Mouse (Mus musculus) left cerebral cortex, postnatal 25 days (tissue): ENCODE results near the gene Rhot2. TPM values are rescaled to one million over a fixed set of nuclear protein-coding genes. Genes with fewer than 3 reads are reported as not detected.
"Not testable (repeated sequence)": the region's sequence is repeated elsewhere in the genome, so short reads cannot be mapped to it uniquely, and the experiment has no call there.

Source experiments
- DNase-seq, 2 experiments: peaks; one replicate each; pipeline ENCODE4 v3.0.0; 2022; ENCODE audit warnings: low spot score in 2 of 2, mixed read lengths in 1 of 2
- intact Hi-C: fragments of 180-260 bp; cut with DNase I; formaldehyde crosslinking; loops from one replicate; pipeline ENCODE4 v1.15.1; 2025
- total RNA-seq, 2 experiments: library from RNA; stranded (reverse); gene quantifications; 2 replicates each; pipeline ENCODE4 v1.2.3; 2021

Rhot2 gene
- total RNA-seq, 2 experiments from 2014 or later = 76.9 to 84.4 TPM

- DNase-seq = peak; percentile 91 to 95
- intact Hi-C loops = no loop called here
These were observed 30.8 kb upstream of the Rhot2 start for GRCm38 (mm10) chr17:25875171-25876136.

GRCm38 (mm10) chr17:25874721-25875170 lies 30.1 kb upstream of the Rhot2 start, which contains the start of gene Mettl26:
Gene Mettl26 (plus strand): TSS chr17:25875074.
- peak; percentile 98 to 99 for DNase-seq

GRCm38 (mm10) chr17:25874148-25874720 lies 29.6 kb upstream of the Rhot2 start:
- no peak for DNase-seq
- intact Hi-C loops = no loop called here

More at GRCm38 (mm10) chr17:25874721-25875170, 30.1 kb upstream of the Rhot2 start, which contains the start of gene Mettl26:
- intact Hi-C loops = no loop called here

GRCm38 (mm10) chr17:25873405-25874147 lies 28.9 kb upstream of the Rhot2 start:
- intact Hi-C loops = no loop called here
- DNase-seq = no peak

DNA sequence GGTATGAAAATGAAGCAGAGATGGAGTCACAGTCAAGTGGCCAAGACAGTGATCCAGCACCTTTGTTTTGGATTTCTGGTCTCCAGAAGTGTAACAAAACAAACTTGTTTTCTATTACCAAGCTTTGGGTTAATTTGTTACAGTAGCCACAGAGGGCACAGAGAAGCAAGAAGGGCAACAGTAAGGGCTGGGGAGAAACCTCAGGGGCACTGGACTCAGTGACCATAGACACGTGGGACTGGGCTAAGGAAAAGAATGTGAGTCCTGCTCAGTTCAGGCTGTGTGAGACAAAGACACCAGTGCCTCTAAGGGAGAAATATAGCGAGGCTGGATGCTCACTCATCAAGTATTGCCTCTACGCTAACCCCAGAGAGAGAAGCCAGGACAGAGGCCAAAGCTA lies 28.0 kb upstream of the Rhot2 start:
- no peak for DNase-seq
- intact Hi-C loops = no loop called here

DNA sequence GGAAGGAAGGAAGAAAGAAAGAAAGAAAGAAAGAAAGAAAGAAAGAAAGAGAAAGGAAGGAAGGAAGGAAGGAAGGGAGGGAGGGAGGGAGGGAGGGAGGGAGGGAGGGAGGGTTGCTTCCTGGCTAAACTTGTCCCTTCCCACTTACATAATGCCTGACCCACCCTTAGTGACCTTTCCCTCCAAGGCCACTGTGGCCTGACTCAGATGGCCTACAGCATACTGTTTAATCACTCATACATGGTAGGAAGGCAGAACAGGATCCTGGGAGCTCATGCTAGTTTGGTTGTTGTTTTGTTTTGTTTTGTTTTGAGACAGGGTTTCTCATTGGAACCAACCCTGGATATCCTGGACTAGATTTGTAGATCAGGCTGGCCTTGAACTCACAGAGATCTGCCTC lies 26.9 kb upstream of the Rhot2 start:
- intact Hi-C loops, DNase-seq: not testable (repeated sequence)

- no peak for DNase-seq
- intact Hi-C loops = no loop called here
These were observed 25.3 kb upstream of the Rhot2 start for GRCm38 (mm10) chr17:25869954-25870353.

- intact Hi-C loops = no loop called here
- DNase-seq = no peak
These were observed 24.8 kb upstream of the Rhot2 start for GRCm38 (mm10) chr17:25869498-25869897.

GRCm38 (mm10) chr17:25868601-25869191 lies 24.0 kb upstream of the Rhot2 start, which contains the start of gene Mcrip2:
Gene Mcrip2 (minus strand): TSS chr17:25868764.
- peak; percentile 81 to 86 for DNase-seq
- intact Hi-C loops = no loop called here

- intact Hi-C loops = no loop called here
- DNase-seq = no peak
These were observed 23.4 kb upstream of the Rhot2 start for GRCm38 (mm10) chr17:25867836-25868600.

DNA sequence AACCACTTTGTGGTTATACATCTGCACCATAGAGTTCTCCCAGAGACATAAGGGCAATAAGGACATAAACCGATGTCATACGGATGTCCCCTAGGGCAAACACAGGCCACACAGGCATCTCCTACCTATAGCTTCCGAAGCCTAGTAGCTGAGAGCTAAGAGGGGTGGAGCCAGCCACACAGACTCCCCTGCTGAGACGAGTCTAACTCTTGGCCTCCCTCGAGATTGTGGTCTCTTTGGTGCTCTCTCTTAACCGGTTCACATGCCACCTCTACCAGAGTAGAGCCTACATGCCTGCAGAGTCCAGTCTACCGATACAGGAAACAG lies 22.8 kb upstream of the Rhot2 start:
- DNase-seq = no peak
- intact Hi-C loops = no loop called here

GRCm38 (mm10) chr17:25866172-25866571 lies 21.5 kb upstream of the Rhot2 start:
- no peak for DNase-seq
- intact Hi-C loops = no loop called here

- no peak for DNase-seq
- intact Hi-C loops = no loop called here
These were observed 20.6 kb upstream of the Rhot2 start for GRCm38 (mm10) chr17:25865288-25865687.

DNA sequence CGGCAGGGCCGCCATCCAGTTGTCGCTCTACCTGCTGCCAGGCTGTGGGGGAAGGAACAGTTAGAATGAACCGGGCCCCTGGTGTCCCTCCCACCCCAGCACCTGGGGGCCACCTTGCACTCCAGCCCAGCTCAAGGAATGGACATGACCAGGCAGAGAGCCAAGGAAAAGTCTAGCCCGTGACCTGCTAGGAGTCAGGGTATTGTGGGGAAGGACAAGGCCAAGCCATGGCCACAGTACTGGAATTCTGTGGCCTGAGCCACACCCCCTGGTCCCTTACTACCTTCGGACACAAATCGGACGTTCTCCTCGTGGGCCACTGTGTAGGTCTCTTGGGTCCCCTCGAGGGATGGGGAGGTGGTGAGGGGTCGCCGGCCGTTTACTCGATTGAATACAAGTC lies 19.7 kb upstream of the Rhot2 start:
- intact Hi-C loops = no loop called here
- no peak for DNase-seq

DNA sequence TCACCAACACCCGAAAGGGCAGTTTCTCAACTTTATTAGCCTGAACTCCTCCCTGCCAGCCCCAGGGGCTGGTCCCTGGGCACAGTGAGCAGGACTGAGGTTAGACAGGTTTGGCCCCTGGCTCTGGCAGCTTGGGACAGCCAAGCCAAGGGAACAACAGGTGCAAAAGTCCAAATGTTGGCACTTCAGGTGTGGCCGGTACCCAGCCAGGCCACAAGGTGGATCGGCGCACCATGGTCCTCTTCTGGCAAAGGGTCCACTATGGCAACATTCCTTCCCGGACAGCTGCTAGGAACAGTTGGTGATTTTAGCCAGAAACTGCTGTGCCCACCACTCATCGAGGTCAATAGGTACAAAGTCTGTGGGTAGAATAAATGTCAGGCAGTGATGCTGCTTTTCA lies 19.0 kb upstream of the Rhot2 start:
- no peak for DNase-seq
- intact Hi-C loops = no loop called here

GRCm38 (mm10) chr17:25861704-25862612 lies 17.3 kb upstream of the Rhot2 start:
- intact Hi-C loops = no loop called here
- no peak for DNase-seq

- intact Hi-C loops = no loop called here
- peak; percentile 94 to 97 for DNase-seq
These were observed 16.4 kb upstream of the Rhot2 start, which contains the start of gene Wdr90 for GRCm38 (mm10) chr17:25860832-25861703. Gene Wdr90 (minus strand): TSS chr17:25861501.
